Mouse (Mus musculus) liver, adult 2 months (tissue): ENCODE data around the gene D930048N14Rik. TPM values are rescaled to one million over a fixed set of nuclear protein-coding genes. Genes with fewer than 3 reads are reported as not detected.

ENCODE experiments used
- DNase-seq: peaks from one replicate; pipeline ENCODE4 v3.0.0-alpha.2; 2011; ENCODE audit warnings: low read depth, low spot score; ENCODE audit errors: extremely low read depth
- H3K27ac ChIP-seq: fragments of 200-500 bp; replicated peaks from 2 replicates; pipeline ENCODE4 v1.5.1; 2012; ENCODE audit warnings: low read depth, mild to moderate bottlenecking, control low read depth, inconsistent platforms, low read length; ENCODE audit not compliant: insufficient read depth
- H3K27me3 ChIP-seq: fragments of 200-500 bp; 2 replicates; pipeline ENCODE4 v1.6.1; 2012; ENCODE audit warnings: mild to moderate bottlenecking, moderate library complexity, low read length, inconsistent platforms; ENCODE audit not compliant: control insufficient read depth, insufficient read depth
- H3K36me3 ChIP-seq: fragments of 200-500 bp; 2 replicates; pipeline ENCODE4 v1.6.1; 2012; ENCODE audit warnings: low read length, inconsistent platforms; ENCODE audit not compliant: control insufficient read depth, insufficient read depth
- H3K4me1 ChIP-seq: fragments of 200-500 bp; 2 replicates; pipeline ENCODE4 v1.6.1; 2011; ENCODE audit warnings: low read length; ENCODE audit not compliant: control insufficient read depth, insufficient read depth
- H3K4me3 ChIP-seq: fragments of 200-500 bp; 2 replicates; pipeline ENCODE4 v1.5.1; 2011; ENCODE audit warnings: low read depth, mild to moderate bottlenecking, control low read depth, low read length, moderate library complexity; ENCODE audit not compliant: insufficient read depth
- H3K79me2 ChIP-seq: fragments of 200-500 bp; 2 replicates; pipeline ENCODE4 v1.6.1; 2012; ENCODE audit warnings: inconsistent platforms, mild to moderate bottlenecking, low read length, moderate library complexity; ENCODE audit not compliant: control insufficient read depth, insufficient read depth
- H3K9ac ChIP-seq: fragments of 200-500 bp; 2 replicates; pipeline ENCODE4 v1.6.1; 2012; ENCODE audit warnings: low read depth, mild to moderate bottlenecking, control low read depth, inconsistent platforms, low read length
- CTCF ChIP-seq: fragments of 200-500 bp; IDR thresholded peaks from 2 replicates; pipeline ENCODE4 v1.5.1; 2011; ENCODE audit warnings: low read depth, low read length, control low read depth
- POLR2A ChIP-seq: fragments of 200-500 bp; IDR thresholded peaks from 2 replicates; pipeline ENCODE4 v1.6.1; 2011; ENCODE audit warnings: low read length, control low read depth; ENCODE audit not compliant: insufficient read depth; ENCODE audit errors: extremely low read depth
- WGBS: fragments of 180-500 bp; shearing (Covaris S2); methylation state at CpG from one replicate; pipeline ENCODE4 v1.1.7; 2018; 5-methylcytosine and 5-hydroxymethylcytosine counted together
- polyA plus RNA-seq: library from polyadenylated mRNA; depleted of rRNA; stranded (reverse); fragments of >200 nt; gene quantifications from 2 replicates; pipeline ENCODE4 v1.2.3, GENCODE M21; 2012; rRNA removed
- total RNA-seq: library from RNA; depleted of rRNA; stranded (reverse); fragments of >200 nt; gene quantifications from 2 replicates; pipeline ENCODE4 v1.2.3, GENCODE M21; 2014; rRNA removed

D930048N14Rik gene
- total RNA-seq, result 1.3 and 1.7 TPM in 2 replicates
- 10.3 and 10.9 TPM in 2 replicates for polyA plus RNA-seq

GRCm38 (mm10) chr11:51650691-51651515 lies at the start of gene D930048N14Rik, which contains the start of gene N4bp3:
Gene D930048N14Rik, plus strand, starts transcription at chr11:51650954.
Gene N4bp3, minus strand, starts transcription at chr11:51650842.
- Histone ChIP-seq H3K36me3 (no peaks in the 10 kb centered on the region), H3K4me1 (peaks cover 26% of the 10 kb centered on the region), H3K27me3 (no peaks in the 10 kb centered on the region), H3K4me3 (peak within 1 kb of the TSS; percentile 93), H3K79me2 (peaks cover 6% of the 10 kb centered on the region; the same call in 1 of the 2 replicates), H3K27ac (peak within 1 kb of the TSS; percentile 65), H3K9ac (peak within 1 kb of the TSS; percentile 82)
- DNase-seq, result peak; percentile 54
- no peak for TF ChIP-seq CTCF
- TF ChIP-seq POLR2A, result peak; percentile 53; the same call in 1 of the 2 replicates
- 1% methylated on average over 70 of the region's 70 CpGs for WGBS

GRCm38 (mm10) chr11:51602253-51602652 lies 48.5 kb upstream of the D930048N14Rik start:
- 85% methylated on average over 3 of the region's 3 CpGs for WGBS
- H3K36me3 ChIP-seq, result peaks cover 77% of the 10 kb centered on the region
- TF ChIP-seq POLR2A (no peak), CTCF (no peak)
- H3K4me1 ChIP-seq, result peaks cover 1% of the 10 kb centered on the region; the same call in 1 of the 2 replicates
- no peak overlapping the region for H3K9ac ChIP-seq
- peaks cover 9% of the 10 kb centered on the region; the same call in 1 of the 2 replicates for H3K79me2 ChIP-seq
- no peak overlapping the region for H3K4me3 ChIP-seq
- DNase-seq, result no peak
- no peak overlapping the region for H3K27ac ChIP-seq
- no peaks in the 10 kb centered on the region for H3K27me3 ChIP-seq

GRCm38 (mm10) chr11:51605602-51606446 lies 44.9 kb upstream of the D930048N14Rik start:
- peaks cover 3% of the 10 kb centered on the region for H3K4me1 ChIP-seq
- WGBS, result under 1% methylated on average over 81 of the region's 81 CpGs

GRCm38 (mm10) chr11:51606447-51607095 lies 44.2 kb upstream of the D930048N14Rik start, which contains the start of gene Hnrnpab:
Gene Hnrnpab, minus strand, starts transcription at chr11:51606847.
- peak; percentile 86 for DNase-seq
- Histone ChIP-seq H3K36me3 (peaks cover 35% of the 10 kb centered on the region), H3K79me2 (peaks cover 9% of the 10 kb centered on the region; the same call in 1 of the 2 replicates), H3K27me3 (no peaks in the 10 kb centered on the region), H3K4me3 (peak within 1 kb of the TSS; percentile 91), H3K9ac (peak within 1 kb of the TSS; percentile 98), H3K4me1 (peaks cover 3% of the 10 kb centered on the region), H3K27ac (peak within 1 kb of the TSS; percentile 77)
- TF ChIP-seq CTCF, result no peak
- TF ChIP-seq POLR2A, result peak; percentile 99
- 1% methylated on average over 90 of the region's 91 CpGs for WGBS

More at GRCm38 (mm10) chr11:51605602-51606446, 44.9 kb upstream of the D930048N14Rik start:
- TF ChIP-seq POLR2A (peak; percentile 45; the same call in 1 of the 2 replicates), CTCF (no peak)
- Histone ChIP-seq H3K9ac (peak overlapping the region; percentile 98), H3K27ac (peak overlapping the region; percentile 77), H3K27me3 (no peaks in the 10 kb centered on the region), H3K79me2 (peaks cover 9% of the 10 kb centered on the region; the same call in 1 of the 2 replicates), H3K4me3 (peak overlapping the region; percentile 91), H3K36me3 (peaks cover 42% of the 10 kb centered on the region)
- DNase-seq, result peak; percentile 82
